Mouse (Mus musculus) large intestine, adult 2 months (tissue): ENCODE measurements around the gene Ccdc73. TPM values are rescaled to one million over a fixed set of nuclear protein-coding genes. Genes with fewer than 3 reads are reported as not detected.
"Not testable (repeated sequence)": the region's sequence is repeated elsewhere in the genome, so short reads cannot be mapped to it uniquely, and the experiment has no call there.

Experiments
- DNase-seq: peaks from one replicate; pipeline ENCODE4 v3.0.0-alpha.2; 2012; ENCODE audit warnings: low read depth, low spot score
- WGBS: fragments of 180-500 bp; shearing (Covaris S2); methylation state at CpG from one replicate; pipeline ENCODE4 v1.1.7; 2018; 5-methylcytosine and 5-hydroxymethylcytosine counted together
- polyA plus RNA-seq: library from polyadenylated mRNA; depleted of rRNA; stranded (reverse); fragments of >200 nt; gene quantifications from 2 replicates; pipeline ENCODE4 v1.2.3, GENCODE M21; 2012

Ccdc73 gene
- polyA plus RNA-seq, 1 experiment, result not detected

- 68% methylated on average over 4 of the region's 4 CpGs for WGBS
- DNase-seq, result no peak
Measured at GRCm38 (mm10) chr2:104864176-104864860, 3.3 kb upstream of the Ccdc73 start.

GRCm38 (mm10) chr2:104869101-104869500, 1.5 kb downstream of the Ccdc73 start:
- 34% methylated on average over 3 of the region's 3 CpGs for WGBS
- DNase-seq, result no peak

GRCm38 (mm10) chr2:104878794-104879193, 11.2 kb downstream of the Ccdc73 start:
- WGBS, result 83% methylated on average over 8 of the region's 8 CpGs
- no peak for DNase-seq

- 88% methylated on average over 18 of the region's 18 CpGs for WGBS
- no peak for DNase-seq
Measured at GRCm38 (mm10) chr2:104886109-104886508, 18.5 kb downstream of the Ccdc73 start.

GRCm38 (mm10) chr2:104887331-104887730, 19.7 kb downstream of the Ccdc73 start:
- 61% methylated on average over 2 of the region's 2 CpGs for WGBS

GRCm38 (mm10) chr2:104887882-104888566, 20.4 kb downstream of the Ccdc73 start:
- DNase-seq, result peak; percentile 38
- 11% methylated on average over 10 of the region's 10 CpGs for WGBS

More at GRCm38 (mm10) chr2:104887331-104887730, 19.7 kb downstream of the Ccdc73 start:
- not testable (repeated sequence) for DNase-seq

GRCm38 (mm10) chr2:104899975-104900374, 32.4 kb downstream of the Ccdc73 start:
- 85% methylated on average over 2 of the region's 2 CpGs for WGBS
- no peak for DNase-seq

GRCm38 (mm10) chr2:104915709-104916108, 48.1 kb downstream of the Ccdc73 start:
- 86% methylated on average over 3 of the region's 3 CpGs for WGBS
- no peak for DNase-seq

- whole genome bisulfite sequencing, result 7% methylated on average over 1 of the region's 1 CpGs
- no peak for DNase-seq
Measured at GRCm38 (mm10) chr2:104964492-104964891, 96.9 kb downstream of the Ccdc73 start.

- 31% methylated on average over 2 of the region's 2 CpGs for WGBS
- no peak for DNase-seq
Measured at GRCm38 (mm10) chr2:104981712-104982111, 114.1 kb downstream of the Ccdc73 start.

- DNase-seq, result no peak
- WGBS, result 46% methylated on average over 3 of the region's 3 CpGs
Measured at GRCm38 (mm10) chr2:104985796-104986195, 118.2 kb downstream of the Ccdc73 start.

- WGBS, result 73% methylated on average over 1 of the region's 1 CpGs
- no peak for DNase-seq
Measured at GRCm38 (mm10) chr2:104988974-104989373, 121.4 kb downstream of the Ccdc73 start.

GRCm38 (mm10) chr2:104994436-104994835, 126.8 kb downstream of the Ccdc73 start:
- no peak for DNase-seq
- WGBS, result 53% methylated on average over 2 of the region's 2 CpGs

GRCm38 (mm10) chr2:104996201-104996600, 128.6 kb downstream of the Ccdc73 start:
- 44% methylated on average over 3 of the region's 3 CpGs for WGBS
- no peak for DNase-seq

- no peak for DNase-seq
Measured at GRCm38 (mm10) chr2:105007236-105007635, 139.6 kb downstream of the Ccdc73 start.

- DNase-seq, result no peak
Measured at GRCm38 (mm10) chr2:105016192-105016966, 148.8 kb downstream of the Ccdc73 start.

GRCm38 (mm10) chr2:105016967-105017287, 149.3 kb downstream of the Ccdc73 start, which contains the start of gene Eif3m:
Gene Eif3m, minus strand, starts transcription at chr2:105017080.
- under 1% methylated on average over 25 of the region's 25 CpGs for WGBS

More at GRCm38 (mm10) chr2:105016192-105016966, 148.8 kb downstream of the Ccdc73 start:
- under 1% methylated on average over 43 of the region's 43 CpGs for WGBS

GRCm38 (mm10) chr2:105017802-105018201, 150.2 kb downstream of the Ccdc73 start:
- DNase-seq, result no peak
- 80% methylated on average over 3 of the region's 3 CpGs for WGBS

More at GRCm38 (mm10) chr2:105016967-105017287, 149.3 kb downstream of the Ccdc73 start, which contains the start of gene Eif3m:
- DNase-seq, result peak; percentile 69

- WGBS, result 94% methylated on average over 1 of the region's 1 CpGs
- DNase-seq, result no peak
Measured at GRCm38 (mm10) chr2:105019457-105019856, 151.9 kb downstream of the Ccdc73 start.

GRCm38 (mm10) chr2:105021256-105021655, 153.7 kb downstream of the Ccdc73 start:
- no peak for DNase-seq
- WGBS, result 81% methylated on average over 12 of the region's 12 CpGs
